Mouse (Mus musculus): ENCODE data around the gene Foxp2.

DNA sequence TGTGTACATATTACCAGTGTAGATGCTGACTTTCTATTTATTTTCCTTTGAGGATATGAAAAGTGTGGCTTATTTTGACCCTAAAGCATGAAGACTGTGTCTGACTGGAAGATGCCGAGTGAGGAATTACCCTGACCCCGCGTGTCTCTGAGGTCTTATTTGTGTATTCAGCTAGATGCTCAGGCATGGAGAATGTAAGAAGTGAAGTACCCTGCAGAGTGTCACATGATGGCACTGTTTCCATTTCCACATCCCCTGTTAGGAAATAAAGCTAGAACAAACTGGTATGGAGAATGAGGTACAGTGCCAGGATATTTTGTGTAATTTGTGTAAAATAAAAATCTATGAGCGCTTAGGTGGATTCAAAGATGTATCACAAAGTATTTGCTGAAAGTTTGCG, 219.8 kb downstream of the Foxp2 start:
- TF ChIP-seq CTCF (conservative IDR thresholded peaks at IDR 0.05 in 1 of 2, IDR thresholded peaks at IDR 0.05 in 1 of 2; ENCODE audit: low read depth in 2 of 2, low read length in 2 of 2) (no peak), USF1 (IDR thresholded peaks at IDR 0.05; ENCODE audit: low read depth, low read length) (no peak), NRF1 (IDR thresholded peaks at IDR 0.05; ENCODE audit: low read depth, low read length) (no peak), POLR2A (IDR thresholded peaks at IDR 0.05; ENCODE audit: low read depth, low read length) (no peak), CHD1 (IDR thresholded peaks at IDR 0.05; ENCODE audit: low read depth, low read length) (no peak), EP300 (IDR thresholded peaks at IDR 0.05; ENCODE audit: low read length) (no peak), JUN (IDR thresholded peaks at IDR 0.05; ENCODE audit: insufficient read depth, low read depth, low read length) (no peak), HCFC1 (IDR thresholded peaks at IDR 0.05; ENCODE audit: low read depth, low read length) (no peak), NELFE (IDR thresholded peaks at IDR 0.05; ENCODE audit: low read depth, low read length) (no peak), MAFK (IDR thresholded peaks at IDR 0.05; ENCODE audit: insufficient replicate concordance, low read length) (no peak), RCOR1 (conservative IDR thresholded peaks at IDR 0.05; ENCODE audit: low read depth, low read length) (no peak)

Measured in CH12.LX (cell line).